Mouse (Mus musculus) heart, embryonic 15.5 days (tissue): Measurements from ENCODE around the gene Fgfr4. TPM values are rescaled to one million over a fixed set of nuclear protein-coding genes. Genes with fewer than 3 reads are reported as not detected.

Experiments
- ATAC-seq: fragments of 200-750 bp; cut with Nextera tagmentation; replicated peaks from 2 replicates; pipeline ENCODE4 v1.8.0; 2017; ENCODE audit warnings: low read depth, moderate TSS enrichment; ENCODE audit not compliant: insufficient number of reproducible peaks, insufficient read depth, low FRiP score
- H3K27ac ChIP-seq: fragments of 300-500 bp; sonication (generic); 2 replicates; pipeline ENCODE4 v1.5.1; 2015; ENCODE audit warnings: mild to moderate bottlenecking, inconsistent platforms
- H3K27me3 ChIP-seq: fragments of 300-500 bp; sonication (generic); 2 replicates; pipeline ENCODE4 v1.6.1; 2015; ENCODE audit warnings: inconsistent platforms
- H3K36me3 ChIP-seq: fragments of 300-500 bp; sonication (generic); 2 replicates; pipeline ENCODE4 v1.6.1; 2015; ENCODE audit warnings: mild to moderate bottlenecking, inconsistent platforms
- H3K4me1 ChIP-seq: fragments of 300-500 bp; sonication (generic); replicated peaks from 2 replicates; pipeline ENCODE4 v1.6.1; 2015; ENCODE audit warnings: inconsistent platforms
- H3K4me2 ChIP-seq: fragments of 300-500 bp; sonication (generic); 2 replicates; pipeline ENCODE4 v1.6.1; 2015; ENCODE audit warnings: inconsistent platforms, mild to moderate bottlenecking, moderate library complexity
- H3K4me3 ChIP-seq: fragments of 300-500 bp; sonication (generic); 2 replicates; pipeline ENCODE4 v1.5.1; 2015; ENCODE audit warnings: mild to moderate bottlenecking, inconsistent platforms
- H3K9ac ChIP-seq: fragments of 300-500 bp; sonication (generic); 2 replicates; pipeline ENCODE4 v1.6.1; 2015; ENCODE audit warnings: mild to moderate bottlenecking, inconsistent platforms
- H3K9me3 ChIP-seq: fragments of 300-500 bp; sonication (generic); replicated peaks from 2 replicates; pipeline ENCODE4 v1.6.1; 2016; ENCODE audit warnings: inconsistent platforms
- WGBS: fragments of 180-500 bp; shearing (Covaris S2); methylation state at CpG from one replicate; pipeline ENCODE4 v1.1.7; 2015; ENCODE audit warnings: mixed read lengths; 5-methylcytosine and 5-hydroxymethylcytosine counted together
- polyA plus RNA-seq: library from polyadenylated mRNA; unstranded; fragments of >200 nt; fragmentation: Nextera tagmentation; extraction: Ambion mirVana; gene quantifications from 2 replicates; pipeline ENCODE4 v1.2.1, GENCODE M21; 2015

Fgfr4 gene
- polyA plus RNA-seq, 1 experiment from 2014 or later, result 0.72 TPM

DNA sequence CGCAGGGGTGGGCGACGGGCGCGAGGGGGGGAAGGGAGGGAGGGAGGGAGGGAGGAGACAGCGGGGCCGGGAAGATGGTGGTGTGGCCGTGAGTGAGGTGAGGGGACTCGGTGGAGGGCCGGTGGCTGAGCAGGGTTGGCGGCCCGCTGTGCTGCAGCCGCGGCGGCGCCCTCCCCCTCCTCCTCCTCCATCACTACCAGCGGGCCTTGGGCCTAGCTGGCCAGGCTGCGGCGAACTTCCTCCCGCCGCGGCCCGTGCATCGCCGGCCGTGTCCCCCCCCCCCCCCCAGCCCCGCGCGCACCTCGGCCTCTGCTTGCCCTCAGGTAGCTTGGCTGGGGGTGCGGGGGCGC lies 59.5 kb downstream of the Fgfr4 start:
- 0% methylated on average over 14 of the region's 32 CpGs for WGBS

DNA sequence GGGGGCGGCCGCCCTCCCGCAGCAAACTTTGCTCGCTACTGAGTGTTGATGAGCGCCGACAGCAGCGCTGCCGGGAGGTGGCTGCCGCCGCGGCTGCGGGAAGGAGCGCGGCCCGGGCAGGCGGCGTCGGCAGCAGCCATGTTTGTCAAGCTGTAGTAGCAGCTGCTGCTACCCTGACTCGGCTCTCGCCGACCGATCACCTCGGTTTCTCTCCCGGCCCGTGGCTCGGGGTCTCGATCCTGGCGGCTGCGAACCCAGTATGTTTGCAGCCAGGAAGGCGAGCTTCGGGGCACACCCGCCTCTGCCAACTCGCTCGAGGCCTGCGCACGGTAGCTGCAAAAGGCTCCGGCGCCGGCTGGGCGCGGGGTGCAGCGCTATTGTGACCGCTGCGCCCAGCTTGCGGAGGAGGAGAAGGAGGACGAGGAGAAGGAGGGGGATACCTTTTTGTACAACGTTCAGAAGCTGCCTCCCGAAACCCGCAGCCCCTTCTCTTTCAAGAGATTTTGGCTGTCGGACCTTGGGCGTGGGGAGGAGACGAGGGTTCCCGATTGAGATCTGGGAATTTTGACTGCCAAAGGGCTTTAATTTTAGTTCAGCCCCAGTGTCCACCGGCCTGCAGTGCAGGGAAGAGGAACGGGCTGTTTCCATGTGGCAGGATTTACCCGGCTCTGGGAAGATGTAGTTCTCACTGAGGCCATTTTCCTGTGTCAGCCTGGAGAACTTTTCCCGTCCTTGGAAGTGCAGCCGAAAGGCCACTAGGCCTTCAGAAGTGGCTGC lies 60.1 kb downstream of the Fgfr4 start:
- Histone ChIP-seq H3K4me2 (peak overlapping the region; percentile 83), H3K4me3 (peak overlapping the region; percentile 70), H3K36me3 (peaks cover 16% of the 10 kb centered on the region), H3K27ac (peak overlapping the region; percentile 95), H3K9me3 (no peaks in the 10 kb centered on the region), H3K27me3 (no peaks in the 10 kb centered on the region), H3K9ac (peak overlapping the region; percentile 92), H3K4me1 (peaks cover 53% of the 10 kb centered on the region)
- ATAC-seq, result no peak
- WGBS, result under 1% methylated on average over 58 of the region's 58 CpGs

More for the DNA sequence above, 59.5 kb downstream of the Fgfr4 start:
- H3K4me2 ChIP-seq, result peak overlapping the region; percentile 83
- H3K27ac ChIP-seq, result peak overlapping the region; percentile 95
- no peaks in the 10 kb centered on the region for H3K27me3 ChIP-seq
- peak overlapping the region; percentile 70 for H3K4me3 ChIP-seq
- ATAC-seq, result no peak; the same call in none of the 2 replicates
- H3K36me3 ChIP-seq, result peaks cover 12% of the 10 kb centered on the region
- H3K9me3 ChIP-seq, result no peaks in the 10 kb centered on the region
- H3K9ac ChIP-seq, result peak overlapping the region; percentile 92
- peaks cover 50% of the 10 kb centered on the region for H3K4me1 ChIP-seq

DNA sequence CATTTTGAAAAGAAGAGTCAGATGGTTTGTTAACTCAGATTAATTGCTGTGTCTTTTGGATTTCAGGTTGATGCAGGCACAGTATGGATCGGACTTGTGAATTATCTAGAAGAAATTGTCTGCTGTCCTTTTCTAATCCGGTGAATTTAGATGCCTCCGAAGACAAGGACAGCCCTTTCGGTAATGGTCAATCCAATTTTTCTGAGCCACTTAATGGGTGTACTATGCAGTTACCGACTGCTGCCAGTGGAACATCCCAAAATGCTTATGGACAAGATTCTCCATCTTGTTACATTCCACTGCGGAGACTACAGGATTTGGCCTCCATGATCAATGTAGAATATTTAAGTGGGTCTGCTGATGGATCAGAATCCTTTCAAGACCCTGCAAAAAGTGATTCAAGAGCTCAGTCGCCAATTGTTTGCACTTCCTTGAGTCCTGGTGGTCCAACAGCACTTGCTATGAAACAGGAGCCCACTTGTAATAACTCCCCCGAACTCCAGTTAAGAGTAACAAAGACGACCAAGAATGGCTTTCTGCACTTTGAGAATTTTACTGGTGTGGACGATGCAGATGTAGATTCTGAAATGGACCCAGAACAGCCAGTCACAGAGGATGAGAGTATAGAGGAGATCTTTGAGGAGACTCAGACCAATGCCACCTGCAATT lies 60.8 kb downstream of the Fgfr4 start:
- Histone ChIP-seq H3K27me3 (no peaks in the 10 kb centered on the region), H3K4me3 (peak overlapping the region; percentile 70), H3K9me3 (no peaks in the 10 kb centered on the region), H3K36me3 (peaks cover 21% of the 10 kb centered on the region), H3K4me2 (peak overlapping the region; percentile 83), H3K9ac (peak overlapping the region; percentile 92), H3K27ac (peak overlapping the region; percentile 95), H3K4me1 (peaks cover 58% of the 10 kb centered on the region)
- WGBS, result 62% methylated on average over 10 of the region's 10 CpGs
- ATAC-seq, result no peak

Other genes with a start within 250 kb of the Fgfr4 start
- 1.3 and 2.8 TPM in 2 replicates for gene Unc5a, start 203.2 kb upstream of the Fgfr4 start, polyA plus RNA-seq
- gene Hk3, start 131.3 kb upstream of the Fgfr4 start, polyA plus RNA-seq, result 0.86 and 1.2 TPM in 2 replicates
- gene Uimc1, start 52.3 kb upstream of the Fgfr4 start, polyA plus RNA-seq, result 14.9 and 16.4 TPM in 2 replicates
- 16.6 and 21.2 TPM in 2 replicates for gene Zfp346, start 47.3 kb upstream of the Fgfr4 start, polyA plus RNA-seq
- gene Gm17617, start 19.1 kb upstream of the Fgfr4 start, polyA plus RNA-seq, result not detected in 2 replicates
- 41.5 and 42.5 TPM in 2 replicates for gene Nsd1, start 57.1 kb downstream of the Fgfr4 start, polyA plus RNA-seq
- gene Prelid1, start 167.9 kb downstream of the Fgfr4 start, polyA plus RNA-seq, result 285 and 333 TPM in 2 replicates
- gene Rab24, start 169.3 kb downstream of the Fgfr4 start, polyA plus RNA-seq, result 63.9 and 74.2 TPM in 2 replicates
- gene Mxd3, start 177.2 kb downstream of the Fgfr4 start, polyA plus RNA-seq, result 21.8 and 28.7 TPM in 2 replicates
- gene Lman2, start 210.1 kb downstream of the Fgfr4 start, polyA plus RNA-seq, result 71.6 and 88.3 TPM in 2 replicates
- 0.42 and 1.9 TPM in 2 replicates for gene Rgs14, start 217.1 kb downstream of the Fgfr4 start, polyA plus RNA-seq
- not detected in 2 replicates for gene Slc34a1, start 245.5 kb downstream of the Fgfr4 start, polyA plus RNA-seq